Comparison of ENCODE assay signal across 17 mouse cellular contexts in the genomic region with DNA sequence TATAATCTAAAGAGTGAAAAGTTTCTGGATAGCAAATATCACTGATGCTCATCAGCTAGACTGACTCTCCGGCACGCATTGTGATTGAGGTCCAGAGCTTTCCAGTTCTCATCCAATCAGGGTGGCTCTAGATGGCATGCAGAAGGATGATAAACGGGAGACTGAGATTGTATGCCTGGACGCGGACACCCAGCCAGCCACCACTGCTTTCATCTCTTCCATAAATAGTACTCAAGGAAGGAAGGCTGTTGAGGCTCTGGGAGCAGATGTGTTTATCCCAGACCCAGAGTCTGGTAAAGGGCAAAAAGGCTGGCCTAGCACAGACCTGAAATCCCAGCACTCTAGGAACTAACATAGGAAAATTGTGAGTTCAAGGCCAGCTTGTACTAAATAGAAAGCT.
"Had no signal": no experiment of that assay in that cellular context is flagged by ENCODE, and none has a peak within 500 bp of the region (broad histone marks: within the 10 kb centered on the region; RNA-seq: fewer than 3 reads in every experiment).

No protein-coding gene starts in this region.

- H3K27ac ChIP-seq: liver, embryonic 13.5 days; liver, embryonic 15.5 days; macrophage; midbrain, embryonic 13.5 days; midbrain, embryonic 15.5 days; neural tube, embryonic 12.5 days; stomach, embryonic 15.5 days; stomach, postnatal 0 days had no signal

- DNase-seq: liver; liver, embryonic 13.5 days; liver, postnatal 0 days; right cerebral cortex, postnatal 14 days; thymus, adult 2 months; thymus, postnatal 25 days; thymus, postnatal 4 days had no signal

- H3K9ac ChIP-seq: liver, embryonic 13.5 days; liver, embryonic 15.5 days; liver, postnatal 0 days; midbrain, embryonic 13.5 days; midbrain, embryonic 15.5 days; neural tube, embryonic 12.5 days; stomach, embryonic 15.5 days had no signal

- H3K4me2 ChIP-seq: liver, embryonic 11.5 days; liver, embryonic 13.5 days; liver, embryonic 15.5 days; midbrain, embryonic 11.5 days; midbrain, embryonic 13.5 days; midbrain, embryonic 15.5 days; neural tube, embryonic 12.5 days; stomach, embryonic 15.5 days had no signal

- H3K27me3 ChIP-seq: liver, embryonic 13.5 days; liver, embryonic 15.5 days; megakaryocyte, embryonic 14.5 days; midbrain, embryonic 13.5 days; midbrain, embryonic 15.5 days; neural tube, embryonic 12.5 days; stomach, embryonic 15.5 days had no signal

- H3K4me3 ChIP-seq: liver, embryonic 13.5 days; liver, embryonic 15.5 days; megakaryocyte, embryonic 14.5 days; midbrain, embryonic 13.5 days; midbrain, embryonic 15.5 days; neural tube, embryonic 12.5 days; stomach, embryonic 15.5 days had no signal

- H3K36me3 ChIP-seq: liver, embryonic 13.5 days; liver, embryonic 15.5 days; midbrain, embryonic 13.5 days; midbrain, embryonic 15.5 days; neural tube, embryonic 12.5 days; stomach, embryonic 15.5 days had no signal

- H3K9me3 ChIP-seq: liver, embryonic 13.5 days; liver, embryonic 15.5 days; megakaryocyte, embryonic 14.5 days; midbrain, embryonic 13.5 days; midbrain, embryonic 15.5 days; neural tube, embryonic 12.5 days; stomach, embryonic 15.5 days had no signal

- ATAC-seq: liver, postnatal 0 days; midbrain, embryonic 13.5 days; midbrain, embryonic 15.5 days had no signal

- H3K4me1 ChIP-seq: liver, embryonic 13.5 days; liver, embryonic 15.5 days; midbrain, embryonic 13.5 days; midbrain, embryonic 15.5 days; stomach, embryonic 15.5 days had no signal
